Mouse (Mus musculus) testis, postnatal 10 days (tissue): ENCODE results near the gene Dusp22.

Experiments used
- DNase-seq: peaks from one replicate; pipeline ENCODE4 v3.0.0; 2021; ENCODE audit warnings: low spot score

Dusp22 gene

DNA sequence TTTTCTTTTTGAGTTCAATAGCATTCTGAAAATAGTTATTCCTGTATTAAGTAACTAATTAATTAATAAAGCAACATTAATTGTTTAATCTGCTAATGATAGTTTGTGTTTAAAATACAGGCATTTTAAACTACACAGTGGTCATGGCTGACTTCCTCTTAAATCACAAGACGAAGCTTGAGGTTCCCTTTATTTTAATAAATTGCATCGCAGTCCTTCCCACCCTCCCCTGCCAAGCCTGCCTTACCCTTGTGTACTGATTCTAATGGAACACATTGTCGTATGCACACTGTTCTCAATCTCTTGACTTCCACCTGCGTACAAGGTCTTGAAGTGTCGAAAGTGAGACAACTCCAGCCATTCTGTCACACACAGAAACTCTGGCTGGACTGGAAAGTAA is 14.1 kb downstream of the Dusp22 start:
- DNase-seq = no peak

DNA sequence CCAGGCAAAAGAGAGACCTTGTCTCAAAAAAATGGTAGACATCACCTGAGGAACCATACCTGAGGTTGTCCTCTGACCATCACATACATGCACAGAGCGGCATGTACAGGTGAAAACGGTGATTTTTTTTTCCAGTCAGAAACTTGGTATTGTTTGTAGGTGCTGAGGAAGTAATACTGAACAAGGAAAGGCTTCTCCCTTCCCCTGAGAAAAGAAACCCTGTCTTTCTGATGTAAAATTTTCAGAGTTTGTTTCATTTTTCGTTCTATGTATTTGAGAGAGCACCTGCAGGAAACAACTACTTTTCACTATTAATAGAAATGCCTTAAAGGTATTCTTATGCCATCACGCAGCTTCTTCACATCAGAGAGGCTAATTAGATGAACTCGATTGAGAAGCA is 19.0 kb downstream of the Dusp22 start:
- DNase-seq = no peak

DNA sequence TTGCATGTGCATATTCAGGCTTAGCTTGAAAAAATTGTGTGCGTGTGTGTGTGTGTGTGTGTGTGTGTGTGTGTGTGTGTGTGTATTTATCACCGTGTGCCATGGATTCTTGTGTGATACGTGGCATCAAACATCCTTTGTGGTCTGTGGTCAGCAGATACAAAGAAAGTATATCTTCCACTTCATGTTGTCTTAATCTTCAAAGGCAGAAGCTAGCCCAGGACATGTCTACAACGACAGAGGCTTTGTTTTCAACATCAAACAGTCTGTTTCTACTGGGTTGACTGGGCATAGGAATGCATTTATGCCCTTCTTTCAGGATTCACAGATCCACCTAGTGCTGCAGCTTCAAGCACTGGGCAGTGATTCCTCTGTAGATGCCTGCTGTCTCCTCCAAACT is 22.1 kb downstream of the Dusp22 start:
- DNase-seq = no peak

DNA sequence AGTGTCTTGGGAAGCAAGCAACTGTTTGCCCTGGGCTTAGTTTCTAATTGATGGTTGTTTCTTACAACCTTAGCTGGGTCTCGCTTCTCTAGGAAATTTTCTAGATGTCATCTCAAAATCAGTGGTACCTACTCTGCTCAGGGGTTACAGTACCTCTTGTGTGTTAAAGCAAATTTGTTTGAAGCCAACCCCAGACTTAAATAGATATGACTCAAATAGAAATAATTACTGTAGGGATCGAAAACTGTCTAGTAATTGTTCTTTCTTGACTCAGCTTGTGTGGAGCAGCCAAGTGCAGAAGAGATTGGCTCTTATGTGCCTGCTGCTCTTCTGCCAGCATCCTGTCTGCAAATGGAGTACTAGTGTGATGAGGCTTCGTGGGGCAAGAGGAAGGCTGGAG is 22.5 kb downstream of the Dusp22 start:
- no peak for DNase-seq

DNA sequence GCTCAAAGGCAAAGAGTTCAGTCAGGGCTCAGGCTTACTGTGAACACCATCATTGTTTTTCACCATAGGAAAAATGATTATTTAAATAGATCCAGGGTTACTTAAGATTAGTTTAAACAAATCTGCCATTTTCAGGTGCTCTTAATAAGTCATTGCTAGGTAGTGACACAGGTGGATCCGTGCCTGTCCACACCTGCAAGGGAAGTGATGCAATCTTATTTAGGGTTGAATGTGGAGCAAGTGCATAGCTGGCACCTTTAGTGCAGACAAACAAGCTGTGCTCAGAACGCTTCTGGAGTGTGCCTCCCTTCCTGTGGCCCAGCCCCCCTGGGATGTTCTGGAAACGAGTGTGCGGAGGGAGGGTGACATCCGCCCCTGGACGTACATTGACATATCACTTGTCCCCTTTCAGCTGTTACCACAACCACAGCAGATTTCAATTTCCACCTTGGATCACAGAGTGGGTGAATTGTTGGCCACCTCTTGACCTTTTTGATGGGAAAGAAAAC is 24.9 kb downstream of the Dusp22 start:
- DNase-seq = no peak

DNA sequence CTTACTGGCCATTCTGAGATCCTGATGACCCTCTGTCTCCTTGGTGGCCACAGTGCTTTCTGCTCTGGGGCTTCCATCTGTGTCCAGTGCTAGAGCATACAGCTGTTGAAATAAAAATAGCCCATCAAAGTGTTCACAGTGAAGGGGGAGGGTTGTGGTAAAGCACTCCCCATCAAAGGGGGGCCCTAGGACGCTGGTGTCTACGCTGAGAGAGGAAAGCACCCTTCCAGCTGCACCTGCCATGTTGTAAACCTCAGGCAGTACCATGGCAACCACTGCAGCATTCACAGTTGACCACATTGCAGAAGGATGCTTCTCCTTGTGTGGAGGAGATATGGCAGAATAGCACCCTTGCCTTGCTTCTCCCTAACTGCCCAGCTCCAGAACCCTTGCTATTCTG is 26.2 kb downstream of the Dusp22 start:
- DNase-seq = no peak

DNA sequence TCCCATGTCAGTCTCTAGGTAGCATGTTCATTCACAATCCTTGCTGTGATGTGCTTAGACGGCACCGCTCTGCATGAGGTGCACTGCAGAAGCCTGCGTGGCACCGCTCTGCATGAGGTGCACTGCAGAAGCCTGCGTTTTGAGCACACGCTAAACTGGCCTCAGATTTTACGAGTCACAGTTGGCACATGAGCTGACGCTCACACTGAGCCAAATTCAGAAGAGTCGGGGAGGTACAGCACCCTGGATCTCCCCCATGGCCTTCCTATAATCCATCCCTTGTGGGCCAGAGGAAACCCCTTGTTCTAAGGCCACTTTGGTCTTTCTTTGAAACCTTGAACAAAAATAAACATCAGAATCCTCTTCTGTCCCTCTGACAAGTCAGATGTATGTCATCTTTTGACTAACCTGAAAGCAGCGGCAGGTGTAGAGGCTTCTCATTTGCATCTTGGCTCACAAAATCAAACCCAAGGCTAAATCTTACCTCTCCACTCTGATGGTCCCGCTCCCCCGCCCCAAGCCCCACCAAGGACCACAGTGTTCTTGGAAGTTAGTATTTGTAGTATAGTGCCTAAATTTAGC is 28.3 kb downstream of the Dusp22 start:
- no peak for DNase-seq

DNA sequence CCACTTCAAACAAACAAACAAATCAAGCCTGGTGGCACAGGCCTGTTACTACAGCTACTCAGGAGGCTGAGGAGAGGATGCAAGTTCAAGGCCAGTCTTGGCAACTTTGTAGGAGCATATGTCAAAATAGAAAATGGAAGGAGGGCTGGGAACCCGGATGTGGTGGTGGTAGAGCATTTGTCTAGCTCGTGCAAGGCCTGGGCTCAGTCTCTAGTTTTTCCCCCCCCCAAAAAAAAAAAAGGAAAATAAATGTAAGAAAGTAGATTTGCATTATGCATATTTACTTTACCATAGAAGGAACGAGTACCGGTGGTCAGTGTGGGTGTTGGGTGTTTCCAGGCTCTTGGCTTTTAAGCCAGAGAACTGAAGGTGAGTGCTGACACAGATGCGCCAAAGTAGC is 29.7 kb downstream of the Dusp22 start:
- no peak for DNase-seq

DNA sequence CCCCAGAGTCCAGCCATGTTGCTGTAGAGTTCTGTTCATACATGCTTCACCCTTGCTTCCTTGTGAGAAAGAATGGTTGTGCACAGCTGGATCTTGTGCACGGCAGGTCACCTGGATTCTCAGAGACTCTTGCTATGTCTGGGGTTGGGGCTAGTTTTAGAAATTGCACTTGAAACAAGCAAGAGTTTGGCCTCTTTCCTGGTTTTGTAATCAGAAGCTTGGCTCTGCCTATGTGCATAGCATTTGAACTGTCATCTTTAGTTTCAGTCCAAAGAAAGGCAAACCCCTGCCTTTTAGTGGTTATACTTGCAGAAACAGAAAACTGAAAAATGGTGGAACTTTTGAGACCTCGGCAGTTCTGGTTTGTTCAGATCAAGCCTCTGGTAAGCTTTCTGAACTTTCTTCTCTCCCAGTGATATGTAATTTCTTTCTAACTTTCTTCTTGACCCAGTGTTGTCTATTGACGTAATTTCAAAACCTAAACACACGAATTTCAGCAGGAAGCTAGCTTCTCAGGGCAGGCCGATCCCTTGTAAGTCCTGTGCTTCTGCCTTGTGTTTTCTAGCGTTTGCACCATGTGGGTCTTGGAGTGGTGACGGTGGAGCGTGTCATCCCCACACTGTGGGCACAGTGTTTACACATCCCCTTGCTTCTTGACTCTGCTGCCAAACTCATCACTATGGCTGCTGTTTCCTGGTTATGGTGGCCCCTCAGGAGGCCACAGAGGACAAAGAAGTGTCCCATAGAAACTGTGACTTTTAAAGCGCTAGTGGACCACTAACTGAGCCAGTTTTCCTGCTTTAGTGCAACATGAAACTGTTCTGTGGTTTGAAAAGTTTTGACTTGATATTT is 31.9 kb downstream of the Dusp22 start:
- DNase-seq = no peak

DNA sequence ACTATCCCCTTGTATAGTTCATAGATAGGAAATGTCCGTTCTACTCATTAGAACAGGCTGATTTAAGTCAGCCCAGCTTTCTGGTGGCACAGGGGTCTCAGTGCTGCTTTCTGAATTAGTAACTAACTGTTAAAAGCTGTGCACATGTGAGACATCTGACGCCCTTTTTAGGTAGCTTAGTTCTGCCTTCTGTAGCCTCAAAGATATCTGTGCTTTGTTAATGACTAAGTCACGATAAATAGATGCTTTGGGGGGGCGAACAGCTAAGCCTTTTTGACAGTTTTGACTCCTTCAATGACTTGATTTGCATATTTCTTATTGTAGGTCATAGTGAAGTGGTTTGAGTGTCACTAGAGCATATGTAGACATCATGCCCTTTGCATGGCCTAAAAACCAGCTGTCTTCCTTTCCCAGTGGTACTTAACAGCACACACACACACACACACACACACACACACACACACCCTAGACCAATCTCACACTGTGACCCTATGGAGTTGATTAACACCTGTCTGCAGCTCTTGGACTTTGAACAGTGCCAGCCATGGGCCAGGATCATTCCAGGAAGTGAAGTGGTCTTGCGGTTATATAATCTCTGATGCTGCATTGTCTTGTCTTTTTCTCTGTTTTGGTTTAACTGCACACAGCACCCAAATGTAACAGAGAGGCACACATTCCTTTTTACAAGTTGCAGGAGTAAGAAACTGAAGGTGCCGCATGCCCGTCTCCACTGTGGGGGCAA is 33.0 kb downstream of the Dusp22 start:
- DNase-seq = no peak

DNA sequence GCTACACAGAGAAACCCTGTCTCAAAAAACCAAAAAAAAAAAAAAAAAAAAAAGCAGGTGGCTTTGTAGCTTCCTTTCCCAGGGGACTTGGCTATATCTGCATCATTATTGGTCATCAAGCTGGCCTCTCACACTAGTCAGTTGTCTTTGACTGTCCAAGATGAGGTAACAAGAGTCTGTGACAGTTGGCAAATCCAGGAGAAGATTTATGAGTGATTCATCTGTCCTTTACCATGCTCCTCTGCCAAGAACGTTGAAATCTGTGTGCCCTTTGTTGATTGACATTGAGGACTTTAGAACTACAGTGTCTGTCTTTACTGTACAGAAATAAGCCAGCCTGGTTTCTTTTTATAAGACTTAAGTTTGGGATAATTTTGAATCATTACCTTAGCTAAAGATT is 35.4 kb downstream of the Dusp22 start:
- no peak for DNase-seq

DNA sequence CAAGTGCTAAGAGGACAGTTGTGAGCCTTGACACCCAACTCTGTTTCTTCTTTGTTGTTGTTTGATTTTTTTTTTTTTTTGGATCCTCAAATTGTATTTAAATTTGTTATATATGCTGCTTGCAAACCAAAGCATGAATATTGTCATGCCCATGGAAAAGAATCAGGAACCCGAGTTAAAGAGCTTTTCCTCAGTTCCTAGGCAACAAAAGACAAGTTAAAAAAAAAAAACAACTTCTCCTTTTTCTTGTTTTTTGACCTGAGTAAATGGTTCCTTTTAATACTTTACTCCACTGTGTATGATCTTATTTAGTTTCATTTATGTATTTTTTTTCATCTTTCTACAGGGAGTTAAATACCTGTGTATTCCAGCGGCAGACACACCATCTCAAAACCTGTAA is 36.1 kb downstream of the Dusp22 start:
- DNase-seq = no peak

DNA sequence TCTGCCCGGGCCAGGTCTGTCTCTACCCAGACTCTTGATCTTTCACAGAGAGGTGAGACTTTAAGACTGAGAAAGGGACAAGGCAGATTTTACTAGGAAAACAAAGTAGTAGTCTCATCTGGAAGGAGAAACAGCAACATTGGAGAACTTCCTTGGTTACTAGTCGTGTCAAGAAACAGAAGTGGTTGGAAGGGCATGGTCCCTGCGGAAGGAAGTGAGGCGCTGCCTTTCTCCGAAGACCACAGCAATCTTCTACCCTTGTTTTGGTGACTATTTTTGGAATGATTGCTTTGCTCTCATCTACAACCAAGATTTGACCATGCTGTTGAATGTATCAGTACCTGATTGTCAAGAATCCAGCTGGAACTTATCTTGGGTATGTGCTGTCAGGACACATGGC is 38.1 kb downstream of the Dusp22 start:
- no peak for DNase-seq

DNA sequence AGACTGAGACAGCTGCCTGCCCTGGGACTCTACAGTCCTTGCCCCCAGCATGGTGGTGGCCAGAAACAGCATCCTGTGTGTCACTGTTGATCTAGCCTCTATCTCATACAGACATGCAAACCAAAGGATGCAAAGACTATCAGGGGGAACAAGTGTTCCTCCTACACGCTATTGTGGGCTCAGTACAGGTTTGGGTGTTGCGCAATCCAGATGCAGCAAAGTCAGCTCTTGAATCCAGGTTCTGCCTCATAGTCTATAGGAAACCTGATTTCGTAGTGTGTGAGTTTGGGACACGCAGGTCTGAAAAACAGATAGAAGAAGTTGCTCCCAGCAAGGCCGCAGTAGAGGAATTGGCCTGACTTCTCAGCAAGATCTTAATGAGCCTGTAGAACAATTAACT is 42.9 kb downstream of the Dusp22 start:
- no peak for DNase-seq

DNA sequence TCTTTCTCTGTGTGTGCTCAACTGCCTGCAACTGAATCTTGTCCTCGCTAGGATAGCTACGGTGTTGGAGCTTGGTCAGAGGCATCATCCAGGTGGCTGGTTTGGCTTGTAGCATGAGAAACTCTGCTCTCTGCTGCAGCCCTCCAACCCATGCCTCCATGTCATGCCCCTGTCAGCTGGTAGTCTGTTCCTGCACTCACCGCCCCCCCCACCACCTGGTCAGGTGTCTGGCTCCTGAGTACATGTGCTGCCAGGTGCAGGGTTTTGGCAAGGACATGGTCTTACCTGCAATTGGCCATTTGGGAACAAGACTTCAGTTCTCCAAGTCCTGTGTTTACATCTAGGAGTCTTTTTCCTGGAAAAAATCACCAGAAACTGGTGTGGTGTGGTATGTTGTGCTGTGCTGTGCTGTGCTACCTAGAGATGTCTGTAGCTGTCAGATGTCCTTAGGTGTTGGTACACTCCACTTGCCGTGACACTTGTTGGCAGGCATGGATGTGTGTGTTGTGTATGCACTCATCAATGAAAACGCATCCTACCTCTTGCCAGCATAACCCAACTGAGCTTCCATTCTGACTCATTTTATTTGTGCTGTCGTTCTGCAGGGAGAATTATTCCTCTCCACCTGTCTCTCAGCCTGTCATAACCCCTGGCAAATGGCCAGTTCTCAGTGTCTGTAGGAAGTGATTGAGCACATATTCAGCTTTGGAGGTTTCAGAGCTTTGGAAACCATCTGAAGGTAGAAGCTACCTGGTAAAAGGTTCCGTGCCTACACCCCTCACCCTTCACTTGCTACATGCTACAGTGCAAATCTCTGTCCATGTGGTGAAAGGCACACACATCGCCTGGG is 44.7 kb downstream of the Dusp22 start:
- no peak for DNase-seq

DNA sequence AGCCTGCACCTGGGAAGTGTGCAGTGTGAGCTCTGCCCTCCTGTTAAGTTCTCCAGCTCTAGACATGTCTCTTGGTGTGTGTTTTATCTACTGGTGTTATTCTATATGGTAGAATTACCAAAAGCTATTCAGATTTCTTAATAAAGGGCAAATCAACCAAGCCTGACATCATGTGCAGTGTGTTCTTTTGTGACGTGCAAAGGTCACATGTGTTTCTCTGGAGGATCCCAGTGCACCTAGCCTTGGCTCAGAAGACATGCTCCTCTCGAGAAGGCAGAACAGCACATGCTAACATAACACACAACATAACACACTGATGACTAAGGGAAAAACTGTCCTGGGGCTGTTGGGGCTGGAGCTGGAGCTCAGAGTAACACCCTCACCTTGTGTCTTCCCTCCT is 51.3 kb downstream of the Dusp22 start:
- DNase-seq = no peak

DNA sequence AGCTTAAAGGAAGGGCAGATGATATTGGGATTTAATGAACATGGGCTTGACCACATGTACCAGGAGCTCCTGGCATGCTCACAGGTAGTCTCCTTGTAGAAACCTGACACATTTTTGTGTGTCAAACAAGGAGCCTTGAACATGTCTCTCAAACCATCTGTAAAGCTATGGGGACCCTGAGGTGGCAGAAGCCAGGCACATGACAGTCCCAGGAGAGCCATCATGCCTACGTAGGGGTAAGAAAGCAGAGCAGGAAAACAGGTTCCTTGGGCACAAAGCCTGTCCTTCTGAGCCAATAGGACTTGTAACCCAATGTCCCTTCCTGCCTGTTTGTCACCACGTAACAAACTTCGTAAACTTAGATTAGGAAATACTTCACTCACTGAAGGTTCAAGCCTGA is 51.9 kb downstream of the Dusp22 start:
- DNase-seq = no peak

DNA sequence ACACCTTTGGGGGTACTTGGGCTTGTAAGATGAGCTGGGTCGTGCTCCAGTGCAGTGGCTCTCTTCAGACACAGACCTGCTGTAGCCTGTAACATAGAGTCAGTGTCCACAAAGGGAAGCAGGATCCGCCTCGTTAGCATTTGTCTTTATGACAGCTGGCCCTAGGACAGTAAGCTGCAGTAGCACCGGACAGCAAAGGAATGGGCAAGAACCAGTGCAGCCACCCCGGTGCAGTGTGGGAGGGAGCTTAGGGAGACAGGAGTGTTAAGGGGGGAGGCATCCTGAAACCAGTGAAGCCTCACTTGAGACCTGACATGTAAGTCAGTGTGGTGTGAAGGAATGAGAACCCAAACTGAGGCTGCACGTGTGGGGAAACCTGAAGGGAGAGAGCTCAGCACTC is 52.5 kb downstream of the Dusp22 start:
- no peak for DNase-seq

DNA sequence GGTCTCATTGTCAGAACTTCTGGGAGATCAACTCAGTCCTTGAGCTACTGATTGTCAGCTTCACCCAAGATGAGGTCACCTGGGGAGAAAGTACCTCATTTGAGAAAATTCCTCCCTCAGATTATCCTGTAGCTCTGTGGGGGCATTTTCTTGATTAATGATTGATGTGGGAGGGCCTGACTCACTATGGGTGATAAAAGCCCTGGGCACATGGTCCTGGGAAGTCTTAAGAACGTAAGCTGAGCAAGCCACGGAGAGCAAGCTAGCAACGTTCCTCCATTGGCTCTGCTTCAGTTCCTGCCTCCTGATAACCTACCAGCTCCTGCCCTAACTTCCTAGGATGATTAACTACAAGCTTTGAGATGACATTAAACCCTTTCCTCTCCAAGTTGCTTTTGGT is 53.8 kb downstream of the Dusp22 start:
- no peak for DNase-seq

DNA sequence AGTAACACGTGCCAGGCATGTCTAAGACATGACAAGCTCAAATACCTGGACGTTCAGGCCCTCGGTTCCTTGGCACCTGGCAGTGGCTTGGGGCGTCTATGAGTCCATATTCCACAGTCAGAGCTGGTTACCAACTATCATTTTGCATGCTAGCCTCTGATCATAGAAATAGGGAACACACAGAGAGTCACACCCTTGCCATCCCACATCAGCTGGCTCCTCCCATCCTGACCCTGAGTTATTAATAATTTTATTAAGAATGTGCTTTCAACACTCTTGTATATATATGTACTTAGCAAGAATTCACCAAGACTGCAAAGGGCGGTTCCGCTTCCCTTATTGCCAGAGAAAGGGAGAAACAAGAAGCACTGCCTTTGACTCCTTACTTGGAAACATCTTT is 54.8 kb downstream of the Dusp22 start:
- no peak for DNase-seq

DNA sequence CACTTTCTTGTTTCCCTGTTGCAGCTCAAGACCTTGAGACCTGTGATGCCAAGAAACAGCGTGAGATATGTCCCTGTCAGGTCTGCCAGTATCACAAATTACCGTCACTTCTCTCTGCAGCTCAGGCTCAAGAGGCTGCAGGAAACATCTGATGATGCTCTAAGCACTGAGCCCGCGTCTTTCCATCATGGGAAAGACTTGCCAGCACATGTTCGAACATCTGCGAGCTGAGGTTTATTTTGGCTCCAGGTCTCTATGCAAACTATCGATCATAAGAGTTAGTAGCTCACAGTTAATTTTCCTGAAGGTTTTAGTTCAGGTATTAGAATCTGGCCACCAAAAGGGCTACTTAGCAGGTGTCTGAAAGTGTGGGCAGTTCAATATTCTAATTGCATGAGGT is 55.3 kb downstream of the Dusp22 start:
- no peak for DNase-seq

DNA sequence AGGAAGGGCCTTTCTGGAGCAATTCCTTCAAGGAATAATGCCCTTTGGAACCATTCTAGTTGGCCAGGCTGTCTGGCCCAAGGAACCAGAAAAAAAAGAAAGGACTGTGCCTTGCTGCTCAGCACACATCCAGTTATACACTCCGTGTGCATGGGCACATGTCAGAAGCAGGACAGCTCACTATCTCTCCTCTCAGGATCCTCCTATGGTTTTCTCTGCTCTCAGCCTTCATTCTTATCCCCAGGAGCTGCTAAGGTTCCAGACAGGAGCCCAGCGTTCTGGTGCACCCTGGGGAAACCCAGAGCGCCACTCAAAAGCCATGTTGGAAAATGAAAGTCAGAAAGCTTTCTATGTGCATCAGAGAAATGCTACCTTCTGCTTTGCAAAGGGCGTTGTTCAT is 55.8 kb downstream of the Dusp22 start:
- DNase-seq = no peak
